Mouse (Mus musculus): ENCODE data around the gene Gsdma. TPM values are rescaled to one million over a fixed set of nuclear protein-coding genes. Genes with fewer than 3 reads are reported as not detected.
"Not testable (repeated sequence)": the region's sequence is repeated elsewhere in the genome, so short reads cannot be mapped to it uniquely, and the experiment has no call there.

Gene Gsdma
- polyA plus RNA-seq, 2 experiments, result 0.16 to 0.47 TPM

DNA sequence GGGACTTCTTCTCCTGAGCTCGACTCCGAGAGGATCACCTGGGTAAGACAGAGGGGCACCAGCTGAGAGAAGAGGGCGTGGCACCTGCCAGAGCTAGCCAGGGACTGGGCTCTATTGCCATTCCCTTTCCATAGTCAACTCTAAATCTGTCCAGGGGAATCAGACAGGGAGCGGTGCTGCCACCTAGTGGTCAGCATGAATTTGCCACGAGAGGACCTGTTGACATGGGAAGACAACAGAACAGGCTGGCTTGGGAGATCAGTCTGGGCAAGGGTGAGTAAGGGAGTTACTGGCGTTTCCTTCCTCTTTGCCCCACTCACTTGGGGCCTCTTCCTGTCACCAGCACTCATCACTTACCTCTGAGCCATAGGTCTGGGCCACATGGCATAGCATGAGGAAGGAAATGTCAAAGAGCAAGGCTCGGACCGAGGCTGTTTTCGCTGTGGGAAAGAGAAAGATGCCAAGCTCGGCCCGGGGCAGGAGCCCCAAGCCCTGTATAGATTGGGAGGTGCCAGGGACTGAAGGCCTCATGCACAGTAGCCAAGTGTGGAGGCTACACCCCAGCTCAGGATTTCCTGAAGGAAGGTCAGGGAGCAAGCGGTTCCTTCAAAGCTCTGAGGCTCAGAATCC, 46.4 kb downstream of the Gsdma start:
- no peak overlapping the region for H3K27ac ChIP-seq (replicated peaks; ENCODE audit: low read depth, low read length)
- ATAC-seq (ENCODE audit: low FRiP score, low read depth), result peak; percentile 31; the same call in 1 of the 2 replicates

DNA sequence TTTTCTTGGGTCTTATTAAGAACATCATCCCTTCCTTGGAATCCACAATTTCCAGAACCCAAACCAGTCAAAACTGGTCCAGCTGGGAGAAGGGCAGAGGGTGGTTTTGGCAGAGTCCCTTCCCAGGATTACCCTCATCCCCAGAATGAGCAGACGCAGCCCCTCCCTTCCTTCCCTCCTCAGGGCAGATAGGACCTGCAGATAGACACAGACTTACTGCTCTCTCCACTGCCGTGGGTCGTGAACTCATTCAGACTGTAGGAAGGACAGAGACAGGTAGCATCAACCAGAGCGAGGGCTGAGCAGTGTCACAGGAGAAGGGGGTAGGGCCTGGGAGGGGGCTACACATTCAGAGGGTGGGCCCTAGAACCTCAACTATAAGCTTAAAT, 46.9 kb downstream of the Gsdma start:
- Histone ChIP-seq H3K4me1 (ENCODE audit: control insufficient read depth, insufficient read depth, low read length) (peaks cover 9% of the 10 kb centered on the region; the same call in 1 of the 2 replicates), H3K9me3 (ENCODE audit: control insufficient read depth, low read length) (no peaks in the 10 kb centered on the region), H3K27ac (replicated peaks; ENCODE audit: low read depth, low read length) (no peak overlapping the region), H3K27me3 (ENCODE audit: control insufficient read depth, insufficient read depth, low read length) (no peaks in the 10 kb centered on the region), H3K9ac (ENCODE audit: low read depth, low read length, severe bottlenecking) (no peak overlapping the region), H3K36me3 (ENCODE audit: control insufficient read depth, insufficient read depth, low read length) (peaks cover 84% of the 10 kb centered on the region), H3K4me3 (replicated peaks; ENCODE audit: low read length) (no peak overlapping the region), H3K4me2 (replicated peaks; ENCODE audit: low read depth, low read length, severe bottlenecking) (no peak overlapping the region)
- ATAC-seq (ENCODE audit: low FRiP score, low read depth) (no peak), DNase-seq (ENCODE audit: low spot score) (no peak)
- 81% methylated on average over 4 of the region's 4 CpGs for WGBS
- TF ChIP-seq POLR2A (IDR thresholded peaks at IDR 0.05; ENCODE audit: borderline replicate concordance, extremely low read depth, insufficient read depth, insufficient read length), result no peak

More for the DNA sequence above, 46.4 kb downstream of the Gsdma start:
- H3K4me2 ChIP-seq (replicated peaks; ENCODE audit: low read depth, low read length, severe bottlenecking), result no peak overlapping the region
- H3K27me3 ChIP-seq (ENCODE audit: control insufficient read depth, insufficient read depth, low read length), result no peaks in the 10 kb centered on the region
- peak; percentile 80 for DNase-seq (ENCODE audit: low spot score)
- H3K4me1 ChIP-seq (ENCODE audit: control insufficient read depth, insufficient read depth, low read length), result peaks cover 9% of the 10 kb centered on the region; the same call in 1 of the 2 replicates
- H3K36me3 ChIP-seq (ENCODE audit: control insufficient read depth, insufficient read depth, low read length), result peaks cover 84% of the 10 kb centered on the region
- no peak overlapping the region for H3K9ac ChIP-seq (ENCODE audit: low read depth, low read length, severe bottlenecking)
- H3K9me3 ChIP-seq (ENCODE audit: control insufficient read depth, low read length), result no peaks in the 10 kb centered on the region
- TF ChIP-seq POLR2A (IDR thresholded peaks at IDR 0.05; ENCODE audit: borderline replicate concordance, extremely low read depth, insufficient read depth, insufficient read length), result no peak
- 50% methylated on average over 12 of the region's 12 CpGs for WGBS
- no peak overlapping the region for H3K4me3 ChIP-seq (replicated peaks; ENCODE audit: low read length)

DNA sequence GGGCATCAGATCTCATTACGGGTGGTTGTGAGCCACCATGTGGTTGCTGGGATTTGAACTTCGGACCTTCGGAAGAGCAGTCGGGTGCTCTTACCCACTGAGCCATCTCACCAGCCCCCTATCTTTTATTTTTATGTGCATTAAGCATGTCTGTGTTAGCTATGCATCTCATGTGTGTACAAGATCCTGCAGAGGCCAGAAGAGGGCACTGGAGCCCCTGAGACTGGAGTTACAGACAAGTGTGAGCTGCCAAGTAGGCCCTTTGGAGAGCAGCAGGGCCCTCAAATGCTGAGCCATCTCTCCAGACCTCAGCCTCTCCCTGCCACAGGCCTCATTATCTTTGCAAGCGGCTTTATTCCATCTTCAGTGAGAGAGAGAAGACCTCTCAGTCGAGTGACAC, 47.9 kb downstream of the Gsdma start:
- H3K27me3 ChIP-seq (ENCODE audit: control insufficient read depth, insufficient read depth, low read length); H3K27ac ChIP-seq (replicated peaks; ENCODE audit: low read depth, low read length); ATAC-seq (ENCODE audit: low FRiP score, low read depth); H3K4me2 ChIP-seq (replicated peaks; ENCODE audit: low read depth, low read length, severe bottlenecking); DNase-seq (ENCODE audit: low spot score); H3K9me3 ChIP-seq (ENCODE audit: control insufficient read depth, low read length); H3K4me3 ChIP-seq (replicated peaks; ENCODE audit: low read length); H3K4me1 ChIP-seq (ENCODE audit: control insufficient read depth, insufficient read depth, low read length); H3K9ac ChIP-seq (ENCODE audit: low read depth, low read length, severe bottlenecking): not testable (repeated sequence)
- H3K36me3 ChIP-seq (ENCODE audit: control insufficient read depth, insufficient read depth, low read length), result peaks cover 84% of the 10 kb centered on the region
- WGBS, result 80% methylated on average over 6 of the region's 6 CpGs

DNA sequence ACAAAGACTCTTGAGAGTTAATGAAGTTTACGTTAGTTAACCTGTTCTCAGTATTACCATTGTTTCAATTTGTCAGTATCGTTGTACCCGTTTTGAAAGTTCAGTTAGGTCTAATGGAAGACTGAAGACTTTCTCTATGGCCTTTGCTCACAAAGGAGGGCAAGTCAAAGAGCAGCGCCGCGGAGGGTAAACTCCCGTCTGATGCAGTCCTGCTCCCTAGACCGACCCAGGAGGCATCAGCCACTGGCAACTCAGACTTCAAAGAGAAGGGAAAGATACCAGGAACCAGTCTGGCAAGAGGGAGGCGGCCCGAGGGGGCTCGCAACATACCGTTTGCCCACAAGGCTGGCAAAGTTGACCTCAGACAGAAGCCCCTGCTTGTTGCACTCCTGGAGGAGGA, 49.6 kb downstream of the Gsdma start:
- no peak for DNase-seq (ENCODE audit: low spot score)
- no peak overlapping the region for H3K4me2 ChIP-seq (replicated peaks; ENCODE audit: low read depth, low read length, severe bottlenecking)
- 0 out of 2 replicates have a peak, but pooled peaks cover 3% of the 10 kb centered on the region for H3K4me1 ChIP-seq (ENCODE audit: control insufficient read depth, insufficient read depth, low read length)
- peaks cover 79% of the 10 kb centered on the region for H3K36me3 ChIP-seq (ENCODE audit: control insufficient read depth, insufficient read depth, low read length)
- H3K4me3 ChIP-seq (replicated peaks; ENCODE audit: low read length), result no peak overlapping the region
- no peak for ATAC-seq (ENCODE audit: low FRiP score, low read depth)
- 84% methylated on average over 12 of the region's 12 CpGs for WGBS
- no peak overlapping the region for H3K27ac ChIP-seq (replicated peaks; ENCODE audit: low read depth, low read length)
- no peak for TF ChIP-seq POLR2A (IDR thresholded peaks at IDR 0.05; ENCODE audit: borderline replicate concordance, extremely low read depth, insufficient read depth, insufficient read length)
- no peaks in the 10 kb centered on the region for H3K9me3 ChIP-seq (ENCODE audit: control insufficient read depth, low read length)
- no peaks in the 10 kb centered on the region for H3K27me3 ChIP-seq (ENCODE audit: control insufficient read depth, insufficient read depth, low read length)
- H3K9ac ChIP-seq (ENCODE audit: low read depth, low read length, severe bottlenecking), result no peak overlapping the region

DNA sequence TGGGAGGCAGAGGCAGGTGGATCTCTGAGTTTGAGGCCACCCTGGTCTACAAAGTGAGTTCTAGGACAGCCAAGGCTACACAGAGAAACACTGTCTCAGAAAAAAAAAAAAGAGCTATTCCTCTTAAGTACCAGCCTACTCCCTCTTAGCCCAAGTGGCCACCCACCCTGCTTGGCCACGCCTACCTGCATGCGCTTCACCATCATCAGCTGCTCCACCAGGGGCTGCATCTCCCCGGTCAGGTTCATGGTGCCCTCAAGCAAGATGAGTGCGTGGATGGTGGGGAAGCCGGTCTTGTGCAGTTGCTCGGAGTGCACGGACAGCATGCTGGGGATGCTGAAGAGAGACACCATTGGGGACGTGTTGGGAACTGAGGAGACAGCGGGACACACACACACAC, 51.8 kb downstream of the Gsdma start:
- no peak for TF ChIP-seq POLR2A (IDR thresholded peaks at IDR 0.05; ENCODE audit: borderline replicate concordance, extremely low read depth, insufficient read depth, insufficient read length)
- Histone ChIP-seq H3K36me3 (ENCODE audit: control insufficient read depth, insufficient read depth, low read length) (peaks cover 65% of the 10 kb centered on the region), H3K4me3 (replicated peaks; ENCODE audit: low read length) (no peak overlapping the region), H3K9me3 (ENCODE audit: control insufficient read depth, low read length) (no peaks in the 10 kb centered on the region), H3K4me1 (ENCODE audit: control insufficient read depth, insufficient read depth, low read length) (0 out of 2 replicates have a peak, but pooled peaks cover 3% of the 10 kb centered on the region), H3K4me2 (replicated peaks; ENCODE audit: low read depth, low read length, severe bottlenecking) (no peak overlapping the region), H3K27ac (replicated peaks; ENCODE audit: low read depth, low read length) (no peak overlapping the region), H3K27me3 (ENCODE audit: control insufficient read depth, insufficient read depth, low read length) (no peaks in the 10 kb centered on the region), H3K9ac (ENCODE audit: low read depth, low read length, severe bottlenecking) (no peak overlapping the region)
- WGBS, result 93% methylated on average over 9 of the region's 9 CpGs
- ATAC-seq (ENCODE audit: low FRiP score, low read depth) (no peak), DNase-seq (ENCODE audit: low spot score) (no peak)

Data from limb, embryonic 14.5 days (tissue).